Mouse (Mus musculus) cerebellum, adult 2 months (tissue): Measurements from ENCODE around the gene Spns2. TPM values are rescaled to one million over a fixed set of nuclear protein-coding genes. Genes with fewer than 3 reads are reported as not detected.
A peak's percentile ranks its signal among the peaks of the same experiment; 100 is the strongest.

Experiments
- DNase-seq, 2 experiments: peaks; one replicate each; pipeline ENCODE4 v3.0.0; 2021
- H3K27ac ChIP-seq: fragments of 200-500 bp; 2 replicates; pipeline ENCODE4 v1.5.1; 2012; ENCODE audit warnings: low read length, control low read depth, inconsistent platforms; ENCODE audit not compliant: insufficient read depth
- H3K27me3 ChIP-seq: fragments of 200-500 bp; 2 replicates; pipeline ENCODE4 v1.6.1; 2012; ENCODE audit warnings: inconsistent platforms, mild to moderate bottlenecking, low read length, moderate library complexity; ENCODE audit not compliant: control insufficient read depth, insufficient read depth
- H3K4me1 ChIP-seq: fragments of 200-500 bp; 2 replicates; pipeline ENCODE4 v1.6.1; 2011; ENCODE audit warnings: low read length; ENCODE audit not compliant: control insufficient read depth, insufficient read depth
- H3K4me3 ChIP-seq: fragments of 200-500 bp; replicated peaks from 2 replicates; pipeline ENCODE3; 2011; ENCODE audit warnings: mild to moderate bottlenecking, low read depth, low read length, control low read depth; ENCODE audit not compliant: insufficient read depth
- CTCF ChIP-seq: fragments of 200-500 bp; IDR thresholded peaks from 2 replicates; pipeline ENCODE4 v1.5.1; 2011; ENCODE audit warnings: low read depth, mild to moderate bottlenecking, control low read depth, low read length, moderate library complexity, borderline replicate concordance; ENCODE audit not compliant: insufficient read depth
- POLR2A ChIP-seq: fragments of 200-500 bp; IDR thresholded peaks from 2 replicates; pipeline ENCODE4 v1.6.1; 2011; ENCODE audit warnings: low read length, control low read depth, borderline replicate concordance; ENCODE audit not compliant: insufficient read depth
- WGBS: fragments of 180-500 bp; shearing (Covaris S2); methylation state at CpG from one replicate; pipeline ENCODE4 v1.1.7; 2018; 5-methylcytosine and 5-hydroxymethylcytosine counted together
- polyA plus RNA-seq: library from polyadenylated mRNA; depleted of rRNA; stranded (reverse); fragments of >200 nt; gene quantifications from 2 replicates; pipeline ENCODE4 v1.2.3, GENCODE M21; 2012

Spns2 gene
- polyA plus RNA-seq, 1 experiment = 59.5 TPM

DNA sequence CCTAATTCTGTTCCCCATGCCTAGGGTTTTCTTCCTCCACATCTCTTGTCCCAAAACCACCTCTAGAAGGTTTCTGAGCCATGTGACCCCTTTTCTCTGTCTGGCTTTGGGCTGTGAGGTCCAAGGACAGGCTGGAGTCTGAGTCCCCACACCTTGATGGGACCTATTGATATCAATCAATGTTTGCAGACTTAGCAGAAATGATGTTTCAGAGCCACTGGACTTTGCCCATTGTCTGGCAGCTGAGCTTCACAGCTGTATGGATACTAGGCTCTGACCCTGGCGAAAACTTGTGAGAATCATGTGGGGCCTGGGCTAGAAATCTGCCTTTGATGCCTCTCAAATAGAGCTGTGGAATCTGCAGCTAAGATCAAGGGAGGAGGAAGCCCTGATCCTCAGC is 7.1 kb upstream of the Spns2 start:
- no peaks in the 10 kb centered on the region for H3K4me1 ChIP-seq
- no peak overlapping the region for H3K27ac ChIP-seq
- H3K27me3 ChIP-seq = no peaks in the 10 kb centered on the region
- no peak for DNase-seq
- no peak for TF ChIP-seq POLR2A
- TF ChIP-seq CTCF = no peak
- no peak overlapping the region for H3K4me3 ChIP-seq
- 73% methylated on average over 1 of the region's 1 CpGs for whole genome bisulfite sequencing

DNA sequence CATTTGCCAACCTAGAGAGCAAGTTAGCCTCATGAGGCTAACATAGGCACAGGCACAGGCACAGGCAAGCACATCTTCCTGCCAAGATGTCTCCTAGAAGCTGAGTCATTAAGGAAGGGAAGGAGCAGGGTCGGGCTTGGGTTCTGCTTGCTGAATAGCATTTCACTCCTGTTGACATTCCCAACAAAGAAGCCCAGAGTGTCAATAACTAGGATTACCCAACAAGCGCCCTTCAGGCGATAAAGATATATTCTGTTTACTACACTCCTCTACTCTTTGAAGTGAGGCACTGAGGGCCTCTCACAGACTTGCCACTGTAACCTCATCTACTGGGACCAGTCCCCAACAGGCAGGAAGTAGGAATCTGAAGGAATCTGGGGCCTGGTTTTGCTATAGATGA is 6.4 kb upstream of the Spns2 start:
- H3K4me1 ChIP-seq = no peaks in the 10 kb centered on the region
- 86% methylated on average over 3 of the region's 3 CpGs for WGBS
- H3K4me3 ChIP-seq = no peak overlapping the region
- DNase-seq = no peak
- no peak for TF ChIP-seq POLR2A
- no peak for TF ChIP-seq CTCF
- no peak overlapping the region for H3K27ac ChIP-seq
- no peaks in the 10 kb centered on the region for H3K27me3 ChIP-seq

DNA sequence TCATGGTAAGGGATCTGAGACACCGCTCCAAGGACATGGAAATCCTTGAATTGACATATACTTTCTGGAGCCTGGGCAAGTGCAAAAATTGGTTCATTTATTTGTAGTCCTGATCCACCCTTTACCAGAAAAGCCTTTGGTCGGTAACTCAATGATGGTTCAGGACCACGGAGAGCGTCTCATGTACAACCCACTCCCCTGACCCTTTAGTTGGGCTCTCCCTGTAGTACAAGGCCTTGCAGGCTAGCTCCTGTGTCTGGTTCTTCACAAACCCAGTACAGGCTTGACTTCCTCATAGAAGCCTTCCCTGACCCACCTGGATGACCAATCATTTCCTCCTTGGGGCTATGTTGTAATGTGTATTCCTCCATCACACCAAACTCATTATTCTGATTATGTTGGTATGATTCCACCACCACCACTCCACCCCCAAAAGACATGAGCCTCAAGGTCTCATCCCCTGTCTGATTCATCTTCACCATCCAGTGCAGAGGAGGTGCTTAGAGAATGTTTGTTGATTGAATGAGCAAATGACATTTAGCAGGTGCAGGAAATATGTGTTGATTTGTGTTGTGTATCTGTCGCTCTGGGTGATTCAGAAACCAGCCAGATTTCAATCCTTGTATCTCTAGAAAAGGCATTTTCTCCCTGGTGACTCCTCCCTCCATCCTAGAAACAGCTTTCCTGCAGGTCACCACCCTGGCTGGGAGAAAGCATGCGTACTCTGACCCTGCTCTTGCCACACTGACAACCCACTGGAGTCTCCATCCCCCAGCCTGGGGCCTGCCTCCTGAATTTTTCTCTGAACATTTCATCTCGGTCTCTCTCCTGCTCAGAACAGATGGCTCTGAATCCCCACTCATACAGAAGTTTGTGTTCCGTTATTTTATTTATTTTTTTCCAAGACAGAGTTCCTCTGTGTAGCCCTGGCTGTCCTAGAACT is 4.6 kb upstream of the Spns2 start:
- no peak overlapping the region for H3K4me3 ChIP-seq
- WGBS = 76% methylated on average over 8 of the region's 8 CpGs
- H3K27ac ChIP-seq = no peak overlapping the region

DNA sequence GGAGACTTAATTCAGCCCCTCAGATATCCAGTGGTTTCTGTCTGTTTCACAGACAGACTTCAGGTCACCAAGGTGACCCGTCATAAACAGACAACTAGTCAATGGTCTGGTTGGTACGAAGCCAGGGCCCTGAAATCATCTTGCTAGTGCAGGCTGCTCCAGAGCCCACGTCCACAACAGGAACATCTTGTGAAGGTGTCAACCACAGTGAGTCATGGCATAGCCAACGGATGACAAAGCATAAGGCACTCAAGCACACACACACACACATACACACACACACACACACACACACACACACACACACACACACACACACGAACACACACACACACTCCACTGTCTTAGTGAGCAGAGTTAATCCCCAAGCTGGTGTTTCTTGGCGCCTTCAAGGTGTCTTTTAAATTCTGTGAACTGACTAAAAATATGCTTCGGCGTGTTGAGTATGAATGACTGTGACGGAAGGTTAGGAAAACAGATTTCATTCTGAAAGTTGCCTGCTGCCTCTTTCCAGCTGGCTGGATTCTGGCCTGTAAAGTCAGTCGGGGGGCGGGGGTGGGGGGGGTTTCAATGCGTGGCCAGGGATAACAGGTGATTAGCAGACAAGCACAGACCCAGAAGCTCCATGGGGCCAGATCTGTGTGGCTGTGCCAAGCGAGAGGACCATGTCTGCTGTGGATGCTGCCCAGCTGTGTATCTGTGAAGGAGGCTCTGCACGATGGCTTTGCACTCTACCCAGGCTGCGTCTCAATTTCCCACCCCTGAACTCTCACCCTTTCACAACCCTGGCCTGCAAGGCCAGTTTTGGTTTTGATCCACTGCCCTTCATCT is 1.6 kb upstream of the Spns2 start:
- DNase-seq = no peak
- no peaks in the 10 kb centered on the region for H3K4me1 ChIP-seq
- no peak overlapping the region for H3K4me3 ChIP-seq
- H3K27me3 ChIP-seq = no peaks in the 10 kb centered on the region
- TF ChIP-seq POLR2A (no peak), CTCF (no peak)
- WGBS = 31% methylated on average over 15 of the region's 15 CpGs
- H3K27ac ChIP-seq = no peak overlapping the region

More for the DNA sequence above, 4.6 kb upstream of the Spns2 start:
- Histone ChIP-seq H3K27me3 (no peaks in the 10 kb centered on the region), H3K4me1 (no peaks in the 10 kb centered on the region)
- DNase-seq = no peak
- TF ChIP-seq CTCF (no peak), POLR2A (no peak)

DNA sequence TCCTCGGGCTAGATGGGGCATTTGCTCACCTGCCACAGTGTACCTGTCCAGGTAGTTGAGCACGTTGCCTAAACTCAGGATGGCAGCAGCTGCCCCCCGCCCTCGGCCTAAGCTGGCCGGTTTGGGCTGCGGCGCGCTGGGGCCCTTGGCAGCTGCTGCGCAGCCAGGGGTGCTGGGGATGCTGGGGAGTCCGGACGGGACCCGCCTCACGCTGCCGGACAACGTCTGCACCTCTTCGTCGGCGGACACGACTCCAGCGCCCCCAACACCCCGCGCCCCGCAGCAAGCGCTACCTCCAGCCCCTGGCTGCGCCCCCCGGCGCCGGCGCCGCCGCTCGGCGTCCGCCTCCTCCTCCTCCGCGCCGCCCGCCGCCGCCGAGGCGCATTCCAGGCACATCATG is 307 bp downstream of the Spns2 start:
- TF ChIP-seq CTCF = no peak
- TF ChIP-seq POLR2A = no peak
- WGBS = under 1% methylated on average over 42 of the region's 42 CpGs
- Histone ChIP-seq H3K27me3 (no peaks in the 10 kb centered on the region), H3K27ac (peak overlapping the region; percentile 50; the same call in 1 of the 2 replicates), H3K4me3 (peak overlapping the region; percentile 55), H3K4me1 (no peaks in the 10 kb centered on the region)
- no peak for DNase-seq

DNA sequence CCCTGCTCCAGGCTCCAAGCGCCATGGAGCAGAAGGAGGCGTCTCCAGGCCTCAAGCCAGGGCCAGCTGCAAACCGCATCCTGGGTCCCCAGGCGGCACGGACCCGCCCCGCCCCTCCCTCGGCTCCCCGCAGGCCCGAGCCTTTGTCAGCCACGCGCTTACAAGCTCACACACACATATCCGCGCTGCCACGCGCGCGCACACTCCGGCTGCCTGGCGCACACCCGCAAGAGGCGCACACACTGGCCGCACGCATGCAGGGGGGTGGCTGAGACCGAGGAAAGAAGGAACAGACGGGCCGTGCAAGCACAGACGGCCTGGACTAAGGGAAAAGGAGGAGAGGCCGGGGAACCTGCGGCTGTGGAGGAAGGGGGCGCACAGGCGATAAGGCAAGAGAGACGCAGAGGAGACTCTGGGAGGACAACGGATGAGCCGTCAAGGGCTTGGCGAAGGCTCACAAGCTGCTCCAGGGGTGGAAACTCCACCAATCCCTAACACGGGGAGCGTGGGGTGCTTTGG is 892 bp downstream of the Spns2 start:
- peak; percentile 36 to 38 for DNase-seq
- Histone ChIP-seq H3K4me1 (no peaks in the 10 kb centered on the region), H3K27ac (peak overlapping the region; percentile 50; the same call in 1 of the 2 replicates), H3K4me3 (peak overlapping the region; percentile 55), H3K27me3 (no peaks in the 10 kb centered on the region)
- WGBS = 1% methylated on average over 38 of the region's 38 CpGs
- TF ChIP-seq POLR2A = no peak
- TF ChIP-seq CTCF = no peak

DNA sequence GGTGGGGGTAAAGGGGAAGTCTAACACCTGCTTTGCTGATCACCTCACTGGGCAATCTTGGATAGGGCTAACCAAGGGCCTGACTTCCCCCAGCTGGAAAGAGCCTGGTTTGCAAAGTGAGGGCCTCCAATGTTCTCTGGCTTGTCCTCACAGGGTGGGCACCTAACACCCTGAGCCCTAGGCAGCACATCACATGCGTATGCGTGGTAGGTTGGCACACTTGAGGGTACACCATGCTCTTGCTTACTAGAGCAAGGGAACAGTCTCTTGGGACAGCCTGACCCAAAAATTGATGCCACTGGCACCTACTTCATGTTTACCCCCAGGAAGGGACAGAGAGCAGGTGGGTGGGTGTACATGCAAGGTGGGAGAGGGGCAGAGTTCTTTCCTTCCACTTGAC is 2.0 kb downstream of the Spns2 start:
- H3K4me3 ChIP-seq = no peak overlapping the region
- no peak overlapping the region for H3K27ac ChIP-seq
- TF ChIP-seq CTCF (no peak), POLR2A (no peak)
- no peaks in the 10 kb centered on the region for H3K4me1 ChIP-seq
- DNase-seq = no peak
- WGBS = 71% methylated on average over 2 of the region's 2 CpGs
- H3K27me3 ChIP-seq = no peaks in the 10 kb centered on the region
